Mouse (Mus musculus) cortical plate, adult 2 months (tissue): Measurements from ENCODE around the gene Emc10.

ENCODE experiments used
- CTCF ChIP-seq: fragments of 200-500 bp; IDR thresholded peaks from 2 replicates; pipeline ENCODE4 v1.5.1; 2011; ENCODE audit warnings: mild to moderate bottlenecking, control low read depth, low read length; ENCODE audit not compliant: insufficient read depth; ENCODE audit errors: extremely low read depth
- POLR2A ChIP-seq: fragments of 200-500 bp; IDR thresholded peaks from 2 replicates; pipeline ENCODE4 v1.6.1; 2011; ENCODE audit warnings: mild to moderate bottlenecking, low read length, control low read depth; ENCODE audit not compliant: insufficient read depth; ENCODE audit errors: extremely low read depth

DNA sequence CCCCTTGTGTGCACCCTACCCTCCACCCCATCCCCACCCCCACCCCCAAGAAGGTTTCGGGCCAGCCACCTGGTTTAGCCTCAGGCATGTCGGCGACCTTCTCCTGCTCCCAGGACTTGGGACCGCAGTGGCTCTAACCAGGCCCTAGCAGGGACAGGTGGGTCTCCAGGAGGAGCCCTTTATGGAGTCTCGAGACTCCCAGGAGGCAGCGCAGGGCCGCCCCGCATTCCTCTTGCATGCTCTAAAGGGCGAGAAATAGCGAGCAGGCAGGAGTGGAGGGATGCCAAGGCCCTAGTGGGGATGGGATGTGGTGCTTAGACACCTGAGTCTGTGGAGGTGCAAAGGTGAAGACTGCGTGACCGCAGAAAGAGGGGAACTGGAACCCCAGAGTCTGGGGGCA, 28.2 kb upstream of the Emc10 start, which contains the start of gene Mybpc2:
- no peak for TF ChIP-seq CTCF
- TF ChIP-seq POLR2A = no peak
